Mouse (Mus musculus) kidney, postnatal 0 days (tissue): ENCODE results near the gene Slc39a10. TPM values are rescaled to one million over a fixed set of nuclear protein-coding genes. Genes with fewer than 3 reads are reported as not detected.

ENCODE experiments used
- ATAC-seq: fragments of 200-750 bp; cut with Nextera tagmentation; replicated peaks from 2 replicates; pipeline ENCODE4 v1.8.0; 2017; ENCODE audit warnings: low read depth, moderate number of reproducible peaks, moderate TSS enrichment, moderate library complexity; ENCODE audit not compliant: low FRiP score
- DNase-seq: peaks from one replicate; pipeline ENCODE4 v3.0.0-alpha.2; 2016; ENCODE audit warnings: low spot score
- H3K27ac ChIP-seq: fragments of 300-500 bp; sonication (generic); 2 replicates; pipeline ENCODE4 v1.5.1; 2014; ENCODE audit warnings: mild to moderate bottlenecking
- H3K27me3 ChIP-seq: fragments of 300-500 bp; sonication (generic); 2 replicates; pipeline ENCODE4 v1.6.1; 2014; ENCODE audit warnings: low read length, mixed read lengths; ENCODE audit not compliant: insufficient read depth
- H3K36me3 ChIP-seq: fragments of 300-500 bp; sonication (generic); 2 replicates; pipeline ENCODE4 v1.6.1; 2014; ENCODE audit warnings: low read length, mixed read lengths; ENCODE audit not compliant: insufficient read depth
- H3K4me1 ChIP-seq: fragments of 300-500 bp; sonication (generic); replicated peaks from 2 replicates; pipeline ENCODE4 v1.6.1; 2014; ENCODE audit warnings: antibody characterized with exemption, low read length, mixed read lengths; ENCODE audit not compliant: insufficient read depth
- H3K4me2 ChIP-seq: fragments of 300-500 bp; sonication (generic); 2 replicates; pipeline ENCODE4 v1.6.1; 2014; ENCODE audit warnings: mild to moderate bottlenecking, low read length, moderate library complexity, mixed read lengths
- H3K4me3 ChIP-seq: fragments of 300-500 bp; sonication (generic); replicated peaks from 2 replicates; pipeline ENCODE4 v1.5.1; 2014; ENCODE audit warnings: low read depth, low read length
- H3K9ac ChIP-seq: fragments of 300-500 bp; sonication (generic); 2 replicates; pipeline ENCODE4 v1.6.1; 2014; ENCODE audit warnings: low read depth, low read length
- H3K9me3 ChIP-seq: fragments of 300-500 bp; sonication (generic); replicated peaks from 2 replicates; pipeline ENCODE4 v1.6.1; 2016; ENCODE audit warnings: low read length, inconsistent platforms, mixed read lengths
- CTCF ChIP-seq: IDR thresholded peaks from 2 replicates; pipeline ENCODE4 v1.5.1; 2016; ENCODE audit warnings: antibody characterized with exemption, low read depth, mild to moderate bottlenecking, moderate library complexity
- WGBS: fragments of 180-500 bp; shearing (Covaris S2); extraction: QIAGEN DNeasy Blood & Tissue Kit; methylation state at CpG from one replicate; pipeline ENCODE4 v1.1.7; 2014; 5-methylcytosine and 5-hydroxymethylcytosine counted together
- polyA plus RNA-seq: library from polyadenylated mRNA; unstranded; fragments of >200 nt; fragmentation: Nextera tagmentation; extraction: Ambion mirVana; gene quantifications from 2 replicates; pipeline ENCODE4 v1.2.1, GENCODE M21; 2015

The Slc39a10 gene
- polyA plus RNA-seq, 1 experiment from 2014 or later = 29.9 TPM

- WGBS = 58% methylated on average over 3 of the region's 3 CpGs
- Histone ChIP-seq H3K27me3 (no peaks in the 10 kb centered on the region), H3K9ac (no peak overlapping the region), H3K9me3 (no peaks in the 10 kb centered on the region), H3K36me3 (no peaks in the 10 kb centered on the region), H3K4me3 (no peak overlapping the region), H3K4me1 (no peaks in the 10 kb centered on the region), H3K4me2 (no peak overlapping the region), H3K27ac (no peak overlapping the region)
- DNase-seq (no peak), ATAC-seq (no peak)
- TF ChIP-seq CTCF = no peak
These were observed 18.9 kb downstream of the Slc39a10 start for GRCm38 (mm10) chr1:46873770-46874169.

GRCm38 (mm10) chr1:46869788-46870187 is 22.9 kb downstream of the Slc39a10 start:
- H3K9ac ChIP-seq = no peak overlapping the region
- TF ChIP-seq CTCF = no peak
- DNase-seq (no peak), ATAC-seq (no peak)
- H3K9me3 ChIP-seq = no peaks in the 10 kb centered on the region
- no peaks in the 10 kb centered on the region for H3K4me1 ChIP-seq
- no peaks in the 10 kb centered on the region for H3K36me3 ChIP-seq
- no peak overlapping the region for H3K4me2 ChIP-seq
- no peak overlapping the region for H3K27ac ChIP-seq
- H3K27me3 ChIP-seq = no peaks in the 10 kb centered on the region
- no peak overlapping the region for H3K4me3 ChIP-seq

DNA sequence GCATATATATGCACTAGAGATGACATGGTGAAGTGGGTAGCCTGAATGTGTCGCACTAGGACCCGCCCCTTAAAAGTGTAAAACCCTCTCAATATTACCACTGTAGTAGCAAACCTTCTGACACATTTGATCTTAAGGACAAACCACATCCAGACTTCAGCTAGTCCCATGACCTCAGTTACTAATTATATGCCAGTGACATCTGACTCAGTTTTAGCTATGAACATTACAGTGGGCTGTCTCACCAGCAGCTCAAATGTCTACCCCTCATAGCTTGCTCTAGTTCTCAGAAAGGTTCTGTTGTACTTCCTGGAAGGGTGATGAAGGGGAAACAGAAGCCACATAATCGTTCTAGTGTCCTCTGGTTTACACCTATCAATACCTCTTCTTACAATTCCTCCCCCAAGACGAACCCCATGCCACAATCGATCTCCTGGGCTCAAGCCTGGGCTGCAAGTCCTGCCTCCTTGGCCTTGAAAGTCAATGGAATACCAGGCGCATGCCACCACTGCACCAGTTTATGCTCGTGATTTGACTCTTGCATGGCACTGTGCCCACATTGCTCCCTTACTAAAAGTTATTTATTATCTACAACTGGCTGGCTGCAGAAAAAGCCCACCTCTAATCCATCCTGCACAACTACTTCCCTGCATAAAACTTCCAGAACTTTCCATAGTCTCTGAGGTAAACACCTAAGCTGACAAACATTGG is 28.3 kb downstream of the Slc39a10 start:
- H3K36me3 ChIP-seq = no peaks in the 10 kb centered on the region
- peak overlapping the region; percentile 19; the same call in 1 of the 2 replicates for H3K27ac ChIP-seq
- no peak overlapping the region for H3K4me2 ChIP-seq
- H3K9me3 ChIP-seq = no peaks in the 10 kb centered on the region
- no peak overlapping the region for H3K4me3 ChIP-seq
- 74% methylated on average over 7 of the region's 7 CpGs for WGBS
- TF ChIP-seq CTCF = no peak
- H3K9ac ChIP-seq = no peak overlapping the region
- no peaks in the 10 kb centered on the region for H3K27me3 ChIP-seq
- H3K4me1 ChIP-seq = no peaks in the 10 kb centered on the region; the same call in 1 of the 2 replicates
- DNase-seq (no peak), ATAC-seq (peak; percentile 78; the same call in 1 of the 2 replicates)

DNA sequence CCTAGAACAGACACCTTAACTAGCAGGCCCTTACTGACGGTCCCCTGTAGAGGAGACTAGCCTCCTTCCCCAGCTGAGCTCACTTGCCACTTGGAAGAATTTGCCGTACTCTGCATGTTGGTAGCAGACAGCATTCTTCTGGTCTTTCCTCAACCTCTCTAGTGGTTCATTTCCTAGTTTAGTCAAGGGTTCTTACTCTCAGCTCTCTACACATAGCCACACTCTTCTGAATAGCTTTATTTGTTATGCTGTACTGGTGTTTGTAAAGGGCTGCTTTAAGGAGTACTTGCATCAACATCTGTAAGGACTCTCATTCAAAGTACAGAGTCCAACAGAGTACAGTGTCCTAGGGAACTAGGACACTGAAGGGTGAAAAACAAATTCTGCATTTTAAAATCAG is 29.2 kb downstream of the Slc39a10 start:
- Histone ChIP-seq H3K36me3 (no peaks in the 10 kb centered on the region), H3K4me3 (no peak overlapping the region), H3K4me2 (no peak overlapping the region), H3K4me1 (no peaks in the 10 kb centered on the region; the same call in 1 of the 2 replicates), H3K9me3 (no peaks in the 10 kb centered on the region), H3K27me3 (no peaks in the 10 kb centered on the region), H3K9ac (no peak overlapping the region), H3K27ac (no peak overlapping the region)
- DNase-seq = no peak
- ATAC-seq = no peak
- no peak for TF ChIP-seq CTCF
- 85% methylated on average over 2 of the region's 2 CpGs for WGBS

GRCm38 (mm10) chr1:46860082-46860481 is 32.6 kb downstream of the Slc39a10 start:
- no peak overlapping the region for H3K27ac ChIP-seq
- no peaks in the 10 kb centered on the region; the same call in 1 of the 2 replicates for H3K4me1 ChIP-seq
- DNase-seq = no peak
- H3K9me3 ChIP-seq = no peaks in the 10 kb centered on the region
- WGBS = 30% methylated on average over 1 of the region's 1 CpGs
- no peak for TF ChIP-seq CTCF
- H3K4me3 ChIP-seq = no peak overlapping the region
- H3K36me3 ChIP-seq = no peaks in the 10 kb centered on the region
- H3K27me3 ChIP-seq = no peaks in the 10 kb centered on the region
- ATAC-seq = no peak
- H3K9ac ChIP-seq = no peak overlapping the region
- H3K4me2 ChIP-seq = no peak overlapping the region

DNA sequence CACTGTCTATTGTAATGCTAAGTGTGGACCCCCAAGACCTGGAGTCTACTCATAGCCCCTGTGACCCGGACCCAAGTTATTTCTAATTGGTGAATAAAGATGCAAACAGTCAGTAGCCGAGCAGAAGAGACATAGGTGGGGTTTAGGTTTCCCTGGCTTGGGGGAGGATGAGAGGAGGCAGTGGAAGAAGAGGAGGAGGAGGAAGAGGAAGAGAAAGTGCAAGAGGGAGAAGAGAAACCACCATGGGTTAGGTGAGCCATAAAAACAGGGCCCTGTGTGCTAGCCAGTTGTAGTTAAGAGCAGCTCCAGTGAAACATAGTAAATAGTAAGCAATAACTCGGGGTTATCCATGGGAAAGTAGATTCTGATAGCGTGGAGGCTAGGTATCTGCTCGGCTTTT is 34.1 kb downstream of the Slc39a10 start:
- no peak for DNase-seq
- H3K9me3 ChIP-seq = no peaks in the 10 kb centered on the region
- H3K4me2 ChIP-seq = no peak overlapping the region
- no peak overlapping the region for H3K4me3 ChIP-seq
- 71% methylated on average over 5 of the region's 5 CpGs for WGBS
- H3K9ac ChIP-seq = no peak overlapping the region
- H3K4me1 ChIP-seq = no peaks in the 10 kb centered on the region; the same call in 1 of the 2 replicates
- H3K27me3 ChIP-seq = no peaks in the 10 kb centered on the region
- H3K27ac ChIP-seq = no peak overlapping the region
- no peak for ATAC-seq
- H3K36me3 ChIP-seq = no peaks in the 10 kb centered on the region
- TF ChIP-seq CTCF = no peak
